Mouse (Mus musculus) embryonic facial prominence, embryonic 11.5 days (tissue): ENCODE data around the gene Cfap157. TPM values are rescaled to one million over a fixed set of nuclear protein-coding genes. Genes with fewer than 3 reads are reported as not detected.

Experiments
- ATAC-seq: fragments of 200-750 bp; cut with Nextera tagmentation; replicated peaks from 2 replicates; pipeline ENCODE4 v1.8.0; 2017; ENCODE audit warnings: low read depth; ENCODE audit not compliant: insufficient number of reproducible peaks, low FRiP score, low TSS enrichment
- DNase-seq: peaks from one replicate; pipeline ENCODE4 v3.0.0-alpha.2; 2015; ENCODE audit warnings: low spot score
- H3K27ac ChIP-seq: fragments of 300-500 bp; sonication (generic); replicated peaks from 2 replicates; pipeline ENCODE4 v1.5.1; 2014; ENCODE audit warnings: mild to moderate bottlenecking, low read depth, low read length, control low read depth
- H3K27me3 ChIP-seq: fragments of 300-500 bp; sonication (generic); 2 replicates; pipeline ENCODE4 v1.6.1; 2014; ENCODE audit warnings: mild to moderate bottlenecking, low read length, moderate library complexity, mixed read lengths; ENCODE audit not compliant: control insufficient read depth, insufficient read depth
- H3K36me3 ChIP-seq: fragments of 300-500 bp; sonication (generic); replicated peaks from 2 replicates; pipeline ENCODE4 v1.6.1; 2014; ENCODE audit warnings: low read depth, mild to moderate bottlenecking, low read length, moderate library complexity, mixed read lengths; ENCODE audit not compliant: control insufficient read depth, insufficient read depth
- H3K4me1 ChIP-seq: fragments of 300-500 bp; sonication (generic); 2 replicates; pipeline ENCODE4 v1.6.1; 2014; ENCODE audit warnings: low read length, mixed read lengths; ENCODE audit not compliant: control insufficient read depth, insufficient read depth
- H3K4me2 ChIP-seq: fragments of 300-500 bp; sonication (generic); 2 replicates; pipeline ENCODE4 v1.6.1; 2014; ENCODE audit warnings: low read depth, mild to moderate bottlenecking, control low read depth, low read length, moderate library complexity
- H3K4me3 ChIP-seq: fragments of 300-500 bp; sonication (generic); 2 replicates; pipeline ENCODE4 v1.5.1; 2014; ENCODE audit warnings: low read depth, low read length, control low read depth
- H3K9ac ChIP-seq: fragments of 300-500 bp; sonication (generic); replicated peaks from 2 replicates; pipeline ENCODE4 v1.6.1; 2014; ENCODE audit warnings: mild to moderate bottlenecking, control low read depth, low read length
- H3K9me3 ChIP-seq: fragments of 300-500 bp; sonication (generic); replicated peaks from 2 replicates; pipeline ENCODE4 v1.6.1; 2016; ENCODE audit warnings: mild to moderate bottlenecking, low read length, inconsistent platforms, mixed read lengths; ENCODE audit not compliant: control insufficient read depth
- WGBS: fragments of 180-500 bp; shearing (Covaris S2); extraction: QIAGEN DNeasy Blood & Tissue Kit; methylation state at CpG from one replicate; pipeline ENCODE4 v1.1.7; 2014; 5-methylcytosine and 5-hydroxymethylcytosine counted together
- polyA plus RNA-seq: library from polyadenylated mRNA; unstranded; fragments of >200 nt; fragmentation: Nextera tagmentation; extraction: Ambion mirVana; gene quantifications from 2 replicates; pipeline ENCODE4 v1.2.1, GENCODE M21; 2014

The Cfap157 gene
- polyA plus RNA-seq, 1 experiment from 2014 or later = not detected

DNA sequence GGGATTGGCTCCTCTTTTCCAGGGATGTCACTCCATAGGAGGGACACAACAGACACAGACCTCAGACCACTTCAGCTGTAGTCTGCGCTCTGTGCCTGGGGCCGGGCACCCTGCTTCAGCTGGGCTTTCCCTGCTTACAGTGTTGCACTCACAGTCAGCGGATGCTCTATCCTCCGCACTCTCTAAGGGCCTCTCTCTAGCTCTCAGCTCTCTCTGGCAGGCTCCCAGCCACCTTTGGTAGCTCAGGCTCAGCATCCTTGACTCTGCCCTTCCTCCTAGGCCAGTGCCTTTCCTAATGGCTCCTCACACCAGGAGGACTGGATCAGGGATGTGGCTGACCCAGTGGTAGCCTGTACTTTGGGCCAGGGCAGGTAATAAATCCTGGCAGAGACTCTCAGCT, 52.3 kb downstream of the Cfap157 start:
- no peak overlapping the region for H3K9ac ChIP-seq
- H3K4me2 ChIP-seq = no peak overlapping the region
- DNase-seq (no peak), ATAC-seq (no peak)
- no peaks in the 10 kb centered on the region for H3K9me3 ChIP-seq
- no peak overlapping the region for H3K4me3 ChIP-seq
- WGBS = 54% methylated on average over 4 of the region's 4 CpGs
- H3K27me3 ChIP-seq = no peaks in the 10 kb centered on the region
- peaks cover 16% of the 10 kb centered on the region for H3K4me1 ChIP-seq
- H3K27ac ChIP-seq = 0 out of 2 replicates have a peak overlapping the region, but pooled peaks have one; percentile 77
- H3K36me3 ChIP-seq = no peaks in the 10 kb centered on the region

DNA sequence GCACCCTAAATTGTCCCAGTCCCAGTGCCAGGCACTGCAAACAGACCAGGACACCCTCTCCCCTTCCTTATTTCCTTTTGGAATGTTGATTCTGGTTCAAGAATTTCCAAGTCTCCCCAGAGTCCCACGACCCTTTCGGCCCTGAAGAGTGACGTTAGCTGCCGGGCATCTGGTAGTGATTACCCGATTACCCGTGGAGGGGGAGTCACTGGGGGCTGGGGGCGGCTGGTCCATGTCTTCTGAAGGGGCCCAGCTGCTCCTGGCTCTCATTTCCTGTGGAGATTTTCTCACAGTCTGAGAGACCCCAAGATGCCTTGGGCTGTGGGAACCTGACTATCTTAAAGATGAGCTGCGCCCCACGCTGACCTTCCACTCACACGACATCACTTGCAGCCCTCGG, 53.4 kb downstream of the Cfap157 start:
- Histone ChIP-seq H3K9ac (peak overlapping the region; percentile 18; the same call in 1 of the 2 replicates), H3K4me1 (peaks cover 16% of the 10 kb centered on the region), H3K27ac (peak overlapping the region; percentile 77), H3K36me3 (no peaks in the 10 kb centered on the region), H3K9me3 (no peaks in the 10 kb centered on the region), H3K4me3 (no peak overlapping the region), H3K4me2 (peak overlapping the region; percentile 35), H3K27me3 (no peaks in the 10 kb centered on the region)
- ATAC-seq (peak; percentile 24; the same call in 1 of the 2 replicates), DNase-seq (peak; percentile 92)
- 19% methylated on average over 11 of the region's 11 CpGs for WGBS

DNA sequence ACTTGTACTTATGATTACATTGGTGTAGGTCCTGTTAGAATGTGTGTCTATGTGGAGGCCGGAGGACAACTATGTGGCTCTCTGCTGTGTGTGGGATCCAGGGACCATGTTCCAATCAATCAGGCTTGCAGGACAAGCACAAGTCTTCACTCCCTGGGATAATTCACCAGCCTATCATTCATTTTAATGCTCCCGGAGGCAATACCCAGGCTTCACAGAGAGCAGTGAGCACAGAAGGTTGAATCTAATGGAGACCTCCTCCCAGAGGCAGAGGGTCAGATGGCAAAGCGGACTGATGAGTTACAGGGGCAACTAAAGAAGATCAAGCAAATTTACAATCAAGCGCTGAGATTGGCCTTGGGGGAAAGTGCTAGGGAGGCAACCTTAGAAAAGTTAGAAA, 54.7 kb downstream of the Cfap157 start:
- Histone ChIP-seq H3K27ac (peak overlapping the region; percentile 52), H3K4me3 (no peak overlapping the region), H3K4me1 (peaks cover 13% of the 10 kb centered on the region), H3K36me3 (no peaks in the 10 kb centered on the region), H3K27me3 (no peaks in the 10 kb centered on the region), H3K4me2 (no peak overlapping the region), H3K9ac (no peak overlapping the region; the same call in 1 of the 2 replicates), H3K9me3 (no peaks in the 10 kb centered on the region)
- DNase-seq = no peak
- no peak for ATAC-seq
- 49% methylated on average over 4 of the region's 4 CpGs for WGBS

DNA sequence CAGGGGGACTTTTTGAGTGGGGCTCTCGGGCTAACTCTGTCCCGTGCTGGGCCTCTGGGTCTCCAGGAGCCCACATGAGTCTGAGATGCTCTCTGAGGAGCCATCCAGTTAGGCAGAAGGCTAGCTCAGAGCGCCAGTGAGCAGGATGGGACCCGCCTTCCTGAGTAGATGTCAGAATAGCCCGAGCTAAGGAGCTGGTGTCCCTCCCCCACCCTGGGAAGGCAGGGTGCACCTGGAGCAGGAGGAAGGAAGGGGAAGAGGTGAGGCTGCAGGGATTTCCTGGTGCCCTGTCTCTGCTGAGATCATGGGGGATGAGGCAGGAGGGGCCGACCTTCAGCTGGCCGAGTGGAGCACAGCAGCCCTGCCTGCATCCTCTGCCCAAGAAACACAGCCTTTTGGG, 55.8 kb downstream of the Cfap157 start:
- no peak for ATAC-seq
- Histone ChIP-seq H3K9ac (peak overlapping the region; percentile 30; the same call in 1 of the 2 replicates), H3K4me1 (peaks cover 13% of the 10 kb centered on the region), H3K36me3 (no peaks in the 10 kb centered on the region), H3K9me3 (no peaks in the 10 kb centered on the region), H3K4me3 (peak overlapping the region; percentile 23), H3K27me3 (no peaks in the 10 kb centered on the region), H3K27ac (no peak overlapping the region; the same call in 1 of the 2 replicates), H3K4me2 (peak overlapping the region; percentile 34)
- no peak for DNase-seq
- 46% methylated on average over 7 of the region's 7 CpGs for WGBS

DNA sequence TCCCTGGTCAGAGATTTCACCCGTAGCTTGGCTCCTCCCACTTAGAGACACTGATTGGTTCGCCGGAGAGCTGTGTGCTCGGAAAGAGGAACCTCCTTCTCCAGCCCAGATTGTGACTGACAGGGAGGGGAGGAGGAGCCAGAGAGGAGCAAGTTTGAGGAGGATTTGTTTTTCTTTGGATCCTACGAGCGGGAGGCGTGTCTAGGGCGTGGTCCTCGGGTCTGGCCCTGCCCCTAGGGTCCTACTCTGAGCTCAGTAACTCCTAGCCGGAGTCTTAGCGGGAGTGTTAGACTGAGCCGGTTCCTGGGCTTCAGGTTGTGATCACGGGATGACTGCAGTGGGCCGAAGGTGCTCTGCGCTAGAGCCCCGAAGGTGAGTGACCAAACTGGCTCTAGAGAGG, 56.8 kb downstream of the Cfap157 start:
- H3K27ac ChIP-seq = no peak overlapping the region
- no peaks in the 10 kb centered on the region for H3K36me3 ChIP-seq
- DNase-seq (peak; percentile 98), ATAC-seq (peak; percentile 91)
- H3K4me3 ChIP-seq = peak overlapping the region; percentile 30
- WGBS = 0% methylated on average over 16 of the region's 16 CpGs
- no peaks in the 10 kb centered on the region for H3K9me3 ChIP-seq
- H3K9ac ChIP-seq = no peak overlapping the region
- H3K4me1 ChIP-seq = peaks cover 13% of the 10 kb centered on the region
- no peaks in the 10 kb centered on the region for H3K27me3 ChIP-seq
- peak overlapping the region; percentile 39 for H3K4me2 ChIP-seq

Other genes with a start within 250 kb of the Cfap157 start
- gene Fam102a, start 249.1 kb downstream of the Cfap157 start, polyA plus RNA-seq = 10.2 and 11.7 TPM in 2 replicates
- gene Dpm2, start 213.6 kb downstream of the Cfap157 start, polyA plus RNA-seq = 97.1 and 100 TPM in 2 replicates
- 2.3 and 3.3 TPM in 2 replicates for gene Pip5kl1, start 209.6 kb downstream of the Cfap157 start, polyA plus RNA-seq
- gene 9430097D07Rik, start 208.7 kb downstream of the Cfap157 start, polyA plus RNA-seq = 0.32 and 0.36 TPM in 2 replicates
- gene St6galnac4, start 197.3 kb downstream of the Cfap157 start, polyA plus RNA-seq = 20.3 and 22.8 TPM in 2 replicates
- 6.3 and 6.8 TPM in 2 replicates for gene St6galnac6, start 184.7 kb downstream of the Cfap157 start, polyA plus RNA-seq
- gene Ak1, start 162.7 kb downstream of the Cfap157 start, polyA plus RNA-seq = 13.7 and 16.6 TPM in 2 replicates
- gene Eng, start 137.8 kb downstream of the Cfap157 start, polyA plus RNA-seq = 19.2 and 22.6 TPM in 2 replicates
- gene Fpgs, start 80.3 kb downstream of the Cfap157 start, polyA plus RNA-seq = 15.6 and 16.3 TPM in 2 replicates
- 79.2 and 89.8 TPM in 2 replicates for gene Cdk9, start 71.4 kb downstream of the Cfap157 start, polyA plus RNA-seq
- gene Sh2d3c, start 63.4 kb downstream of the Cfap157 start, polyA plus RNA-seq = 21.1 and 22.2 TPM in 2 replicates
- gene 6330409D20Rik, start 43.4 kb downstream of the Cfap157 start, polyA plus RNA-seq = 0.31 and 0.75 TPM in 2 replicates
- 47.8 and 54.3 TPM in 2 replicates for gene Tor2a, start 27.2 kb downstream of the Cfap157 start, polyA plus RNA-seq
- 0.24 TPM in 1 of 2 replicates, not detected in the other for gene Ttc16, start 8.8 kb downstream of the Cfap157 start, polyA plus RNA-seq
- gene Ptrh1, start 8.6 kb downstream of the Cfap157 start, polyA plus RNA-seq = 3.8 and 5.7 TPM in 2 replicates
- 22.0 and 27.1 TPM in 2 replicates for gene Stxbp1, start 62.8 kb upstream of the Cfap157 start, polyA plus RNA-seq
- 13.7 and 15.9 TPM in 2 replicates for gene Fam129b, start 91.7 kb upstream of the Cfap157 start, polyA plus RNA-seq
- 162 and 191 TPM in 2 replicates for gene Rpl12, start 177.1 kb upstream of the Cfap157 start, polyA plus RNA-seq
- 5.2 and 6.5 TPM in 2 replicates for gene Lrsam1, start 177.2 kb upstream of the Cfap157 start, polyA plus RNA-seq
- 10.1 and 10.8 TPM in 2 replicates for gene Slc2a8, start 197.7 kb upstream of the Cfap157 start, polyA plus RNA-seq